12 mouse cellular contexts compared by ENCODE assay signal in the genomic region with DNA sequence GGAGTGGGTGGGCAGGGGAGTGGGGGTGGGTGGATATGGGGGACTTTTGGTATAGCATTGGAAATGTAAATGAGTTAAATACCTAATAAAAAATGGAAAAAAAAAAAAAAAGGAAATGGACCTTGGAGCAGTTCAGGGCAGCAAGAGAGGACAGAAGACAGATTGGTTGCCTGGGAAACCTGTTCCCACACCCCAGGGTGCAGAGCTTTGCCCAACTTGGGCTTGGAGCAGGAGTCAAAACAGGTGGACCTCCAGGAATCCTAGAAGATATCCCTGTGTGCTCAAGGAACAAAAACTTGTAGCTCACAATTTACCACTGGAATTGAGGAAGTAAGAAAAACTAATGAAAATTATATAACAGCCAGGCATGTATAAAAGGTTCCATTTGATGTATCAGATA.
DNase-seq lines count a peak whose midpoint lies in the region.
"Had no signal": no experiment of that assay in that cellular context is flagged by ENCODE, and none has a peak within 500 bp of the region (broad histone marks: within the 10 kb centered on the region; RNA-seq: fewer than 3 reads in every experiment).

No protein-coding gene starts in this region.

- DNase-seq in cerebellum, postnatal 10 days = peak; percentile 73 to 82
- no peak for DNase-seq in cerebellum, adult 9-11 months
- peak; percentile 13 to 35 for DNase-seq in cerebellum, postnatal 25 days
- DNase-seq in cerebellum, adult 9-10 months = no peak
- DNase-seq in left cerebral cortex, postnatal 4 days = peak; percentile 24
- DNase-seq in left cerebral cortex, postnatal 25 days (ENCODE audit: low spot score in 2 of 2) = no peak
- DNase-seq: adrenal gland, adult 8-10 months; adrenal gland, postnatal 14 days; adrenal gland, postnatal 36 days; B cell, adult 2 months; cerebellum, adult 11-12 months; forebrain, postnatal 0 days had no signal

- intact Hi-C loops in left cerebral cortex, postnatal 4 days (cut with DNase I) = no loop called here
- intact Hi-C loops in left cerebral cortex, postnatal 25 days (cut with DNase I) = no loop called here

Comparison
In these comparisons a context has a peak if more than half of its experiments do, and no peak if none do; other contexts are left out.
1. DNase-seq: peak in cerebellum, postnatal 10 days (2 of 2), cerebellum, postnatal 25 days (2 of 2) and left cerebral cortex, postnatal 4 days (single experiment); none in cerebellum, adult 9-11 months (single experiment), cerebellum, adult 9-10 months (single experiment) and left cerebral cortex, postnatal 25 days (0 of 2).